Mouse (Mus musculus) kidney, postnatal 10 days (tissue): ENCODE results near the gene Unc13a.
"Not testable (repeated sequence)": the region's sequence is repeated elsewhere in the genome, so short reads cannot be mapped to it uniquely, and the experiment has no call there.

ENCODE experiments used
- DNase-seq: peaks from one replicate; pipeline ENCODE4 v3.0.0; 2021; ENCODE audit warnings: mixed read lengths

Unc13a gene

GRCm38 (mm10) chr8:71671549-71671965 lies at the start of gene Unc13a:
Gene Unc13a, minus strand, starts transcription at chr8:71671757.
- DNase-seq = peak; percentile 95

GRCm38 (mm10) chr8:71719928-71720457 lies 48.4 kb upstream of the Unc13a start:
- DNase-seq = no peak

- no peak for DNase-seq
These were observed 47.7 kb upstream of the Unc13a start for GRCm38 (mm10) chr8:71719218-71719617.

- no peak for DNase-seq
These were observed 46.7 kb upstream of the Unc13a start for GRCm38 (mm10) chr8:71718252-71718651.

- peak; percentile 41 for DNase-seq
These were observed 45.5 kb upstream of the Unc13a start for GRCm38 (mm10) chr8:71717096-71717495.

GRCm38 (mm10) chr8:71716561-71717053 lies 45.0 kb upstream of the Unc13a start:
- DNase-seq = no peak

- DNase-seq = no peak
These were observed 44.0 kb upstream of the Unc13a start for GRCm38 (mm10) chr8:71715531-71715930.

- DNase-seq = no peak
These were observed 40.0 kb upstream of the Unc13a start for GRCm38 (mm10) chr8:71711574-71711973.

- DNase-seq = peak; percentile 91
These were observed 38.4 kb upstream of the Unc13a start for GRCm38 (mm10) chr8:71709800-71710446.

- DNase-seq = no peak
These were observed 37.7 kb upstream of the Unc13a start for GRCm38 (mm10) chr8:71709134-71709799.

- peak; percentile 70 for DNase-seq
These were observed 36.3 kb upstream of the Unc13a start for GRCm38 (mm10) chr8:71707874-71708273.

- not testable (repeated sequence) for DNase-seq
These were observed 31.8 kb upstream of the Unc13a start for GRCm38 (mm10) chr8:71703400-71703799.

- DNase-seq = no peak
These were observed 31.4 kb upstream of the Unc13a start for GRCm38 (mm10) chr8:71702923-71703322.

GRCm38 (mm10) chr8:71702087-71702432 lies 30.5 kb upstream of the Unc13a start:
- DNase-seq = no peak

- no peak for DNase-seq
These were observed 30.0 kb upstream of the Unc13a start, which contains the start of gene B3gnt3 for GRCm38 (mm10) chr8:71701414-71702086. Gene B3gnt3, minus strand, starts transcription at chr8:71701789.

- DNase-seq = peak; percentile 62
These were observed 29.1 kb upstream of the Unc13a start for GRCm38 (mm10) chr8:71700493-71701269.

GRCm38 (mm10) chr8:71695456-71695855 lies 23.9 kb upstream of the Unc13a start:
- not testable (repeated sequence) for DNase-seq

GRCm38 (mm10) chr8:71693166-71694041 lies 21.8 kb upstream of the Unc13a start:
- DNase-seq = no peak

- DNase-seq = no peak
These were observed 21.0 kb upstream of the Unc13a start for GRCm38 (mm10) chr8:71692509-71692908.

- DNase-seq = no peak
These were observed 17.5 kb upstream of the Unc13a start, which contains the start of gene Insl3 for GRCm38 (mm10) chr8:71689028-71689427. Gene Insl3, plus strand, starts transcription at chr8:71689214.

GRCm38 (mm10) chr8:71687616-71688015 lies 16.1 kb upstream of the Unc13a start:
- no peak for DNase-seq
